Comparison of ENCODE assay signal across 8 mouse cellular contexts in the genomic region with DNA sequence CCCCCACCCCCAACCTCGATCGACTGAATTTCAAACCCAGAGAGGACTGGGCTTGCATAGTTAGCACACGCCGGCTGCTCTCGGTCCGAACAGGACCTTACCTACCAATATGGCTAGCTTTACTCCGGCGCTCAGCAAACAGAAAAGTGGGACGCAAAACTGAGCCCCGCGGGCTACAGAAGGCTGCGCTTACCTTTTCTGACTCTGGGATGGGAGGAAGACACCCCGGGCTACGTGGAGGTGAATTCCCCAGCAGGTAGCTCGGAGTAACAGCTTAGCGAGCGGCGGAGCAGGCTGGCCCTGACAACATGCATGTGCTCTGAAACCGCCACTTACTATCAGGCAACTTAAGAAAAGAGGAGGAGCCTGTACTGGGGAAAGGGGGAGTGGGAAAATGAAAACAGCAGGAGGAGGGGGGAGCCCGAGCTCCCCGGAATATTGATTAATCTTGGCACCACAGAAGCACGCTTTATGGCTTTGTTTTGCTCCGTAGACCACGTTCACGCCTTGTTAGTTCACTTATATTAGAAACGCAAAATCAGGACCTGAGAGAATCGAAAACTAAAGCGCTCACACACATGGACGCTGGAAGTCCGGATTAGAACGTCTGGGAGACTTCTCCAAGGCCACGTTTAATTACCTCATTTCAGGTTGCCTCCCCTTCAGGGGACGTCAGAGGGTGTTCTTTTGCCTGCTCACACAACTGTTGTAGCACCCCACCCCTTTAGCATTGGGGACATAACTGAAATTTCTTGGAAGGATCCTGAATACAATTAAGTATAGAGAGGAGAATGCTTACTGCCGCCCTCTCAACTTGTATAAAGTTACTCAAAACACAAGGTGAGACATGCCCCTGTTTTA. TPM values are rescaled to one million over a fixed set of nuclear protein-coding genes. Genes with fewer than 3 reads are reported as not detected.
A peak's percentile ranks its signal among the peaks of the same experiment; 100 is the strongest.
DNase-seq lines count a peak whose midpoint lies in the region; ATAC-seq and TF ChIP-seq lines count a peak whose summit lies in the region.

A gene (minus strand): TSS at position 619 of the 861 bp plus-strand sequence.

- 0 out of 2 replicates have a peak, but pooled peaks cover 5% of the 10 kb centered on the region for H3K27me3 ChIP-seq in hindbrain, embryonic 14.5 days (ENCODE audit: control insufficient read depth, insufficient read depth, low read length)

- peak within 1 kb of the TSS; percentile 47 for H3K27ac ChIP-seq in hindbrain, embryonic 14.5 days
- H3K27ac ChIP-seq in left cerebral cortex, adult 2 months = peak within 1 kb of the TSS; percentile 85

- H3K9ac ChIP-seq in hindbrain, embryonic 14.5 days = peak within 1 kb of the TSS; percentile 57

- DNase-seq in R1 (ENCODE audit: low read depth, low spot score) (peak; percentile 81), MN1 (ENCODE audit: low spot score) (no peak)
- DNase-seq in cerebellum, adult 11-12 months = peak; percentile 37
- DNase-seq in forelimb bud, embryonic 11.5 days (ENCODE audit: low read depth, low spot score) = peak; percentile 63
- DNase-seq in hindbrain, embryonic 14.5 days (ENCODE audit: low spot score) = peak; percentile 56
- DNase-seq in left cerebral cortex, adult 2 months (ENCODE audit: extremely low spot score in 1 of 2, low spot score in 2 of 2) = peak; percentile 22 to 29
- DNase-seq in lung, postnatal 36 days = peak; percentile 58
- DNase-seq in retina, postnatal 7 days (ENCODE audit: low read depth, low spot score) = peak; percentile 17

- intact Hi-C loops in left cerebral cortex, adult 2 months (cut with DNase I) = loop anchor here (5.0 kb wide), 1 partner anchor 72 kb away; no protein-coding TSS in a partner anchor

- TF ChIP-seq CTCF in left cerebral cortex, adult 2 months (IDR thresholded peaks at IDR 0.05) = no peak

- H3K9me3 ChIP-seq in hindbrain, embryonic 14.5 days (ENCODE audit: control insufficient read depth, low read length) = no peaks in the 10 kb centered on the region

- H3K36me3 ChIP-seq in hindbrain, embryonic 14.5 days (replicated peaks; ENCODE audit: control insufficient read depth, insufficient read depth) = no peaks in the 10 kb centered on the region

- WGBS in hindbrain, embryonic 14.5 days = under 1% methylated on average over 34 of the region's 34 CpGs

- H3K4me1 ChIP-seq in hindbrain, embryonic 14.5 days (replicated peaks; ENCODE audit: control insufficient read depth, insufficient read depth, low read length) = no peaks in the 10 kb centered on the region

- peak within 1 kb of the TSS; percentile 95 for H3K4me2 ChIP-seq in hindbrain, embryonic 14.5 days (replicated peaks)

- peak; percentile 86 for ATAC-seq in hindbrain, embryonic 14.5 days (ENCODE audit: low FRiP score)

- H3K4me3 ChIP-seq in hindbrain, embryonic 14.5 days (replicated peaks; ENCODE audit: low read length) = peak within 1 kb of the TSS; percentile 49
- H3K4me3 ChIP-seq in left cerebral cortex, adult 2 months = peak within 1 kb of the TSS; percentile 67

RNA-seq across cellular contexts. Expression of the gene that starts here (rescaled TPM):
- polyA plus RNA-seq in hindbrain, embryonic 14.5 days (2014; fragmentation: Nextera tagmentation; extraction: Ambion mirVana) = 242 and 264 TPM in 2 replicates
- 100 to 1,000 TPM; 294 to 295 TPM for total RNA-seq in left cerebral cortex, adult 2 months (2021)
